Mouse (Mus musculus) C2C12 (cell line): Measurements from ENCODE around the gene Zscan18.

Experiments
- CTCF ChIP-seq: IDR thresholded peaks from one replicate; pipeline ENCODE4 v1.5.1; 2011; ENCODE audit not compliant: control insufficient read depth, insufficient read depth, insufficient read length
- MAX ChIP-seq: IDR thresholded peaks from one replicate; pipeline ENCODE4 v1.6.1; 2011; ENCODE audit warnings: mild to moderate bottlenecking, control low read depth
- MYOD1 ChIP-seq: IDR thresholded peaks from one replicate; pipeline ENCODE4 v1.6.1; 2011; ENCODE audit warnings: low read depth; ENCODE audit not compliant: control insufficient read depth, insufficient read length
- MYOG ChIP-seq: IDR thresholded peaks from one replicate; pipeline ENCODE4 v1.6.1; 2011; ENCODE audit not compliant: control insufficient read depth, insufficient read length; ENCODE audit errors: extremely low read depth

- no peak for TF ChIP-seq CTCF
- TF ChIP-seq MAX = no peak
- TF ChIP-seq MYOG = no peak
- TF ChIP-seq MYOD1 = no peak
These were observed 23.1 kb downstream of the Zscan18 start for GRCm38 (mm10) chr7:12780151-12780830.
